Mouse (Mus musculus): ENCODE measurements around the gene Mark1. TPM values are rescaled to one million over a fixed set of nuclear protein-coding genes. Genes with fewer than 3 reads are reported as not detected.

Gene Mark1
- polyA plus RNA-seq, 1 experiment = not detected

DNA sequence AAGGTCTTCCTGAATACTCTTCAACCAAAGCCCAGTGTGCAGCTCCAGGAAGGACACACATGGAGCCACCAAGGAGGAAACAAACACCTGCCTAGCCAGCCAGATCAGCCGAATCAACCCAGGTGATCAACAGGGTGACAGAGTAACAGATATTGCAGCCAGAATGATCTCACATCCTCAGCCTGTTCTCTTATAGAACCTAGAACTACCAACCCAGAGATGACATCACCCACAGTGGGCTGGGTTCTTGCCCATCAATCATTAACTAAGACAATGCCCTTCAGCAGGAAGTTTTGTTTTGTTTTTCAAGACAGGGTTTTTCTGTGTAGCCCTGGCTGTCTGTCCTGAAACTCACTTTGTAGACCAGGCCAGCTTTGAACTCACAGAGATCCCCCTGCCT is 141.1 kb downstream of the Mark1 start:
- no peak overlapping the region for H3K27ac ChIP-seq (ENCODE audit: insufficient read depth, low read depth, low read length)
- H3K4me3 ChIP-seq (ENCODE audit: insufficient read depth, low read depth, low read length) = no peak overlapping the region
- TF ChIP-seq CTCF (IDR thresholded peaks at IDR 0.05; ENCODE audit: insufficient read depth, low read depth, low read length) (no peak), POLR2A (IDR thresholded peaks at IDR 0.05; ENCODE audit: insufficient read depth, low read depth, low read length) (no peak)
- 82% methylated on average over 1 of the region's 1 CpGs for WGBS
- peaks cover 17% of the 10 kb centered on the region for H3K4me1 ChIP-seq (ENCODE audit: control insufficient read depth, insufficient read depth, low read length)

DNA sequence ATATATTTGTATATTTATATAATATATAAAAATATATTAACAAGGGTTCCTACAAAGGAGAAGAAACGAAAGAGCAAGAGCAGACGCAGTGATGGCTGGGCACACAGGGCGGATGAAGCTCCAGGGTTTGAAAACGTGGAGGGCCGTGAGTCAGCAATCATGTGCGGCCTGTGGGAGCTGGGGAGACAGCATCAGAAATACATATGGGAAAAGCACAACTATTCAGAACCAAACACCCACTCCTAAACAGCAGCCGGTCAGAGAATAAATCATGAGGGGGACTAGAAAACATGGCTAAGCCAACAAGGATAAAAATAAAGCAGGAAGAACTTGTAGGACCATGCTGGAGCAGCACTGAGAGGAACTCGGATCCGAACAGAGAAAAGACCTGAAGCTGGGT is 142.2 kb downstream of the Mark1 start:
- Histone ChIP-seq H3K27ac (ENCODE audit: insufficient read depth, low read depth, low read length) (no peak overlapping the region), H3K4me1 (ENCODE audit: control insufficient read depth, insufficient read depth, low read length) (peaks cover 21% of the 10 kb centered on the region), H3K4me3 (ENCODE audit: insufficient read depth, low read depth, low read length) (no peak overlapping the region)
- WGBS = 63% methylated on average over 9 of the region's 9 CpGs
- TF ChIP-seq POLR2A (IDR thresholded peaks at IDR 0.05; ENCODE audit: insufficient read depth, low read depth, low read length) = no peak
- TF ChIP-seq CTCF (IDR thresholded peaks at IDR 0.05; ENCODE audit: insufficient read depth, low read depth, low read length) = no peak

DNA sequence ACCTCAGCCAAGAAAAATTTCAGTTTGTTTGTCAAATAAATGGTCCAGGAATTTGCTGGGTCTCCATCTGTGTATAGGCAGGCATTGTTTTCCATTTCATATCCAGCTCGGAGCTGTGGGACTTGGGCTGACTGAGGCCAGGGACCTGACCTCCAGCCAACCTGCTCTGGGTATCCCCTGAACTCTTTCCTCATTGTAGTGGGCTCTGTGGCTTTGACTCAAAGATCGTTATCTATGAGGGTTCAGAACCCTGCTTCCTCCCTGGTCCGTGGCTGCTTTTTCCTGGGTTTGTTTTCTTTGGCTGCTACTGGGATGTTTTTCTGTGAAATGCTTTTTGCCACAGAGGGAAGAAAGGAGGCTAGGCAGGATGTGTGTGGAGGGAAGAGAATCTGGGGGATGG is 145.4 kb downstream of the Mark1 start:
- 59% methylated on average over 3 of the region's 3 CpGs for WGBS
- TF ChIP-seq POLR2A (IDR thresholded peaks at IDR 0.05; ENCODE audit: insufficient read depth, low read depth, low read length) (no peak), CTCF (IDR thresholded peaks at IDR 0.05; ENCODE audit: insufficient read depth, low read depth, low read length) (no peak)
- Histone ChIP-seq H3K27ac (ENCODE audit: insufficient read depth, low read depth, low read length) (no peak overlapping the region), H3K4me3 (ENCODE audit: insufficient read depth, low read depth, low read length) (no peak overlapping the region), H3K4me1 (ENCODE audit: control insufficient read depth, insufficient read depth, low read length) (peaks cover 14% of the 10 kb centered on the region)

DNA sequence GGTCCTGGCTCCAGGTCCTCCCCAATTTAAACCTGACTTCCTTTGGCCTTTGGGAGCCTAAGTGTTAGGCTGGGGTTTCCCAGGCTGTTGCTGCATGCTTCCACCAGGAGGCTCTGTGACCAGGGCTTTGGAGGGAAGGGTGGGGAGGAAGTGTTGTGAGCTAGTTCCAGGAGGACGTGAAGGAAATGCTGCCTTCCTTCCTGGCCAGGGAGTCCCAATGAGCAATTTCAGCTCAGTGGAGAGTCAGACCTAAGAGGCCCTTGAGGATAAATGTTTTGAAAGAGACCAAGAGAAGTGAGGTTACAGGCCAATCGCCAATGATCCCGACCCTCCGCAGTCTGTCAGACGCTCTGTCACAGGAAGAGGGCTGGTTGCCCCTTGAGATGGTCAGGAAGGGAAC is 146.0 kb downstream of the Mark1 start:
- Histone ChIP-seq H3K27ac (ENCODE audit: insufficient read depth, low read depth, low read length) (no peak overlapping the region), H3K4me1 (ENCODE audit: control insufficient read depth, insufficient read depth, low read length) (peaks cover 14% of the 10 kb centered on the region), H3K4me3 (ENCODE audit: insufficient read depth, low read depth, low read length) (no peak overlapping the region)
- WGBS = 44% methylated on average over 5 of the region's 5 CpGs
- TF ChIP-seq CTCF (IDR thresholded peaks at IDR 0.05; ENCODE audit: insufficient read depth, low read depth, low read length) (peak; percentile 54; the same call in 1 of the 2 replicates), POLR2A (IDR thresholded peaks at IDR 0.05; ENCODE audit: insufficient read depth, low read depth, low read length) (no peak)

DNA sequence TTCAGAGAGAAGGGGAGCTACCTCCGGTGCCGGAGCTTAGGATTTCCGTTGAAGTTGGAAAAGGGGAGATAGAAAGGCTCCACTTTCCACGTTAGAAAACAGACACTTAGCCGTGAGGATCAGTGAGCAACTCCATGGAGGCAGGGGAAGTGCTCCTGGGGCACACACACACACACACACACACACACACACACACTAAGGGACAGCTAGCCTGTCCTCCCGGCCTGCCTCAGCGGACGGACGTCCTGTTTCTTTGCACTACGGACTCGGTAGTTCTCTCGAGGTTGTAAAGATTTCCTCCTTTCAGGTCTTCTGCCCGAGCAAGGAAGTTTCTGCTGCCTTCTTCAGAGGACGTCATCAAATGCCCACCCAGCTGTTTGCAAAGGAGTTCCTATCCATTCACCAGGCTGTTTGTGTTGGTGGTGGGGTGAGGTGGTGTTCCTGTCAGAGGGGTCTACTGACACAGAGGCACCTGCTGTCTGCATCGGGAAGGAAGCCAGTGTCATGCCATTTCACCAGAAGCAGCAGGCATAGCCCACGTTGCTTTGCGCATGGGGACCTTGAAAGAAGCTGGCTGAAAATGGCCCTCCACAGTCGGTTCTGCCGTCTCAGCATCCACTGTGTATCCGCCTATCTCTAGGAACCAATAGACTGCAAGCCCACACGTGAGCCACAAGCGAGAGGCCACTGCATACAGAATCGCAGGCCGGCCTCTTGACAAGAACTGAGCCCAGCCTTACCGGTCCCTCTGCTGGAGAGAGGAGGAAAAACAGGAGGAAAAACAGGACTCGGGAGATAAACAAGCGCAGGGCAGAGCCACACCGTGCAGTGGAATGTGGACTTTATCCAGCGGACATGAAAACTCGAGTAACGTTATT is 147.4 kb downstream of the Mark1 start:
- no peak overlapping the region; the same call in 1 of the 2 replicates for H3K4me3 ChIP-seq (ENCODE audit: insufficient read depth, low read depth, low read length)
- TF ChIP-seq POLR2A (IDR thresholded peaks at IDR 0.05; ENCODE audit: insufficient read depth, low read depth, low read length) (no peak), CTCF (IDR thresholded peaks at IDR 0.05; ENCODE audit: insufficient read depth, low read depth, low read length) (peak; percentile 66; the same call in 1 of the 2 replicates)
- peak overlapping the region; percentile 13; the same call in 1 of the 2 replicates for H3K27ac ChIP-seq (ENCODE audit: insufficient read depth, low read depth, low read length)
- 22% methylated on average over 31 of the region's 31 CpGs for WGBS
- peaks cover 14% of the 10 kb centered on the region for H3K4me1 ChIP-seq (ENCODE audit: control insufficient read depth, insufficient read depth, low read length)

DNA sequence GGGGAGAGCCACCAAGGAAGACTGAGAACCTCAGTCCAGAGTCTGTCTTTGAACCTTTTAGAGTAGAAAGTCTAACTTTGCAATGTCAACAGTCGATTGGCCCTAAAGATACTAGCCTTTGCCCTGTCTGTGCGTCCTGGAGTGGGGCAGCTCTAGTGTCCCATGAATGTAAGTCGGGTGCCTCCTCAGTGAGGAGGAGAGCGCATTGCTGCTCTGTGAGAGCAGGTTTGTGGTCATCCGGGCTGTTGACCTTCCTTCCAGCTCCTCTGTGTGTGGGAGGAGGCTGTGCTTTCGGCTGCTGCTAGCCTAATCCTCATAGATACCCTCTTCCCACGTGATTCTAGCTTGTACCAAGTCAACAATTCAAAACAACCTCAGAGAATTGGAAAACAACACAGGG is 148.2 kb downstream of the Mark1 start:
- H3K4me3 ChIP-seq (ENCODE audit: insufficient read depth, low read depth, low read length) = no peak overlapping the region
- H3K27ac ChIP-seq (ENCODE audit: insufficient read depth, low read depth, low read length) = no peak overlapping the region
- 74% methylated on average over 7 of the region's 7 CpGs for WGBS
- TF ChIP-seq POLR2A (IDR thresholded peaks at IDR 0.05; ENCODE audit: insufficient read depth, low read depth, low read length) = no peak
- TF ChIP-seq CTCF (IDR thresholded peaks at IDR 0.05; ENCODE audit: insufficient read depth, low read depth, low read length) = no peak
- H3K4me1 ChIP-seq (ENCODE audit: control insufficient read depth, insufficient read depth, low read length) = peaks cover 16% of the 10 kb centered on the region

DNA sequence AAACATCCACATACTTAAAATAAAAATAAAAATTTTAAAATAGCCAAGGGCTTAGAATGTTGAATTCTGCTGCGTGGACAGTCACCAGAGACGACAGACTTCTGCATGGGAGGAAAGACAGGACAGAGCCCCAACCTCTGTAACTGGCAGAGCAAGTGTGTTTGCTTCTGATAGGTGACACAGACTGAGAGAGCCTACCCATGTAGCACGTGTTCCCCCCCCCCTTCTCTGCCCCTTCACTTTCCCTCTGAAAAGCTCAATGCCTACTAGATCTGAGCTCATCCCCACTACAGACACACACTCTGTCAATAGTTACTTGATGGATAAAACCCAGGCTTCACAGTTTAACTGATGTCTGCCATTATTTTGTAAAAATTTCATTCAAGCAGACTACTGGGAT is 152.4 kb downstream of the Mark1 start:
- H3K4me1 ChIP-seq (ENCODE audit: control insufficient read depth, insufficient read depth, low read length) = peaks cover 8% of the 10 kb centered on the region
- no peak overlapping the region for H3K27ac ChIP-seq (ENCODE audit: insufficient read depth, low read depth, low read length)
- WGBS = 52% methylated on average over 3 of the region's 3 CpGs
- no peak overlapping the region for H3K4me3 ChIP-seq (ENCODE audit: insufficient read depth, low read depth, low read length)
- no peak for TF ChIP-seq POLR2A (IDR thresholded peaks at IDR 0.05; ENCODE audit: insufficient read depth, low read depth, low read length)
- TF ChIP-seq CTCF (IDR thresholded peaks at IDR 0.05; ENCODE audit: insufficient read depth, low read depth, low read length) = no peak

Other genes with a start within 250 kb of the Mark1 start
- not detected in 2 replicates for gene Marc1, start 188.3 kb downstream of the Mark1 start, polyA plus RNA-seq (2012; ENCODE audit: insufficient read depth, insufficient read length, low replicate concordance, missing spikeins)
- gene Marc2, start 153.1 kb downstream of the Mark1 start, polyA plus RNA-seq (2012; ENCODE audit: insufficient read depth, insufficient read length, low replicate concordance, missing spikeins) = not detected in 2 replicates
- not detected in 2 replicates for gene C130074G19Rik, start 116.4 kb downstream of the Mark1 start, polyA plus RNA-seq (2012; ENCODE audit: insufficient read depth, insufficient read length, low replicate concordance, missing spikeins)
- not detected in 2 replicates for gene Rab3gap2, start 204.5 kb upstream of the Mark1 start, polyA plus RNA-seq (2012; ENCODE audit: insufficient read depth, insufficient read length, low replicate concordance, missing spikeins)

Data from olfactory bulb, adult 2 months (tissue).